Mouse (Mus musculus) ovary, postnatal 36 days (tissue): ENCODE results near the gene Heatr5a.

ENCODE experiments used
- DNase-seq: peaks from one replicate; pipeline ENCODE4 v3.0.0; 2022; ENCODE audit warnings: low spot score, mixed read lengths

Gene Heatr5a

DNA sequence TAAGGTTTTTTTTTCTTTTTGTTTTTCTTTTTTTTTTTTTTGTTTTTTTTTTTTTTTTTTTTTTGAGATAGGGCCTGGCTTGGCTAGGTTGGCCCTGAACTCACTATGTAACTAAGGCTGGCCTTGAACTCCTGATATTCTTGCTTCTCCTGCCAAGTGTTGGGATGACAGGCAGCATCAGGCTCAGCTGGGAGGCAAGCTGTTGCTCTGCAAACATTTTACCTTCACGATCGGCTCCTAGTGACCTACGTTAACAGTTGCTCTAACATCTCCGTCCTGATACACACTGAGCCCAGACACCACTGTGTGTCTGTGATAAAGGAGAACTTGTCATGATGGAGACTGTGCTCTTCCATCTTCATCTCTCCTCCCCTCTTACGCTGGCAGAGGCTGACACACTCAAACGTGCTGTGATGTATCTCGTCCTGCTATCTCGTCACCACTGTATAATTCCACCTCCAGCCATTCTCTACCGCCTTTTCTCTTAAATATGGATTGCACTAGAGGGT lies 87.8 kb downstream of the Heatr5a start:
- DNase-seq = no peak

DNA sequence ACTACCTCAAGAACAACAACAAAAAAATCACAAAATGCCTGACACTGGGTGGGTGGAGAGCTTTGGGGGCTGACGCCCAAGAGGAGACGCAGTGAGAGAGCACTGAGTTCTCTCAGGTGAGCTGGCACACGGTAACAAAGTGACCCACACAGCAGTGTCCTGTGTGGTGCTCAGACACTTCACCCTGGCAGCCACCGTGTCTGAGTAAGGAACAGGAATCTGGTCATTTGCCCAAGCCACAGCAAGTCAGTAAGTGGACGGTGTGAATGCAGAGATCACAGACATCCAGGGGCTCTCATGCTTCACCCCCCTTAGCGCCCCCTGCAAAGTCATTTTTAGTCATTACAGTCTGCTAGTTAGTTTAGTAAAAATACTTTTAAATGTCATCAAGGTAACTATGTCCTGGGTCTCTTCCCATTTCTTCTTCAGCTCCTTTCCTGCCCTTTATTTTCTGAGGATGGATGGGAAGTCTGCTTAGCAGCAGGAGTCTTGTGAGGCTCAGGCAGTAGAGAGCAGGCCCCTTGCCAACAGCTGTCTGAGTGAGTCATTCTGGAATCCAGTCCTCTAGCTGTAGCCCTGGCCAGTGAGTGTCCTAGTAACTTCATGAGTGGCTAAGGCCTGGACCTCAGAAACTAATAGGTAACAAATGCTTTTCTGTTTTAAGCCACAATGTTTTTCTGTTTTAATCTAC lies 88.4 kb downstream of the Heatr5a start:
- peak; percentile 63 for DNase-seq

DNA sequence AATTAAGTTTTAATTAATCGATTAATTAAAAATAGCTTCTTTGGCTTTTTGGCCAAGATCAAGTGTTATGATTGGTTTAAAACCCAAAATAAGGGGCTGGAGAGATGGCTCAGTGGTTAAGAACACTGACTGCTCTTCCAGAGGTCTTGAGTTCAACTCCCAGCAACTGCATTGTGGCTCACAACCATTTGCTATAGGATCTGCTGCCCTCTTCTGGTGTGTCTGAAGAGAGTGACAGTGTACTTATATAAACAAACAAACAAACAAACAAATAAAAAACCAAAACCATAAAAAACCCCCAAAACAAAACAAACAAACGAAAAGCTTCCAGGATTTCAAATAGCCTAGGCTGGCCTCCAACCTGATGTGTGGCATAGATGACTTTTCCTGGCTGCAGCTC lies 89.3 kb downstream of the Heatr5a start:
- DNase-seq = no peak

DNA sequence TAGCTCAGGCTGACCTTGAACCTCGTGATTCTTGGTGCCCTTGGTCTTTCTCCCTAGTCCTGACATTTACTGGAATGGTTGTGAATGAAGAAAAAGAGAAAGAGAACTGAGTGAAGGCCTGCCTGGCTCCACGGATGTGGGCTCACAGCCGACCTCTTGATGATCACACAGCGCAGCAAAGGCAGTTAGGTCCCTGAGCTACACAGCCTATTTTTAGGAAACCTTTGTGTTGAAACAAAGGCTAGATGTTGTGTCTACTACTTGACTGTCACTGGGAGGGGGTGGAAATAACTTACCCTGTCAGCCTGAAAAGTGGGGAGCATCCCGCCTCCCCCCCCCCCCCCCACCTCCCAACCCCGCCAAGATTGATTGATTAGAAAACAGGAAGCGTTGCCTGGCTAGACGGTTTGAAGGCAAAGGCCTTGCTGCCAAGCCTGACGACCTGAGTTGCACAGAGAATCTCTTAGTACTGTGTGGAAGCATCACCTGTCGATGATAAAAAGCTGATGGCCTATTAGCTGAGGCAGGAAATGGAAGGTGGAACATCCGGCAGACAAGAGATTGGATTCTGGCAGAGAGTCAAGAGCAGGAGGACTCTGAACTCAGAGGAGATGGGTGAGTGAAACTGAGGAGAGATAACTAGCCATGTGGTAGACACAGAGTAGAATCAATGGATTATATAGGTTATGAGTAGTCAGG lies 99.5 kb downstream of the Heatr5a start:
- no peak for DNase-seq

DNA sequence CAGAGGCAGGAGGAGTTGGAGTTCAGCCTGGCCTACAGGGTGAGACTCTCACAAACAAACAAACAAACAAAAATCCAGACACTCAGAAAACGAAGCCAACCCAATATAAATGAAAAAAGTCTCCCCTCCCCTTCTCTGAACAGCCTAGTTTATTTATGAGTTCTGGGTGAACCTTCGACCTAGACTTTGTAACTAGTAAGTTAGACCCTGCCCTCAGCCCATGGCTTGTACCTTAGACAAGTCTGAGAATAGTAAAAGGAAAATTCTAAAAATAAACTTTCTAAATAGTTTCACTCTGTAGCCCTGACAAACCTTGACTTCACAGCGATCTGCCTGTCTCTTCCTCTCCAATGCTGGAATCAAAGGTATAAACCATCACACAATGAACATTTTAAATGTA lies 101.6 kb downstream of the Heatr5a start:
- no peak for DNase-seq

DNA sequence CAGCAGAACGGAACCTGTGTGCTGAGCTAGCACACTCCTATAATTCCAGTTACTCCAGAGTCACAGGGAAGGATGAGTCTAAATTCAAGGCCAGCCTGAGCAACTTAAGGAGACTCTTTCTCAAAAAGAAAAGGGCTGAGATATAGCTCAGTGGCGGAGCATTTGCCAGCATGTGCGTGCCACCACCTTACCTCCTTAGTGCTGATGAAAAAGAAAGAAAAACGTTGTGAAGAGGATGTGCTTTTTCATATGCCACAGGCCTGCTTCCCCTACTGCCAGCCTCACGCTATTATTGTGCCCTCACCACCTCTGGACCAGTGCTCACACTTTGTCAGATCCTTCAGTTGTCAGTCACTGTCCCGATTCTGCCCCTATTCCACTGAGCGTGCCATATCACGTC lies 104.0 kb downstream of the Heatr5a start:
- no peak for DNase-seq

DNA sequence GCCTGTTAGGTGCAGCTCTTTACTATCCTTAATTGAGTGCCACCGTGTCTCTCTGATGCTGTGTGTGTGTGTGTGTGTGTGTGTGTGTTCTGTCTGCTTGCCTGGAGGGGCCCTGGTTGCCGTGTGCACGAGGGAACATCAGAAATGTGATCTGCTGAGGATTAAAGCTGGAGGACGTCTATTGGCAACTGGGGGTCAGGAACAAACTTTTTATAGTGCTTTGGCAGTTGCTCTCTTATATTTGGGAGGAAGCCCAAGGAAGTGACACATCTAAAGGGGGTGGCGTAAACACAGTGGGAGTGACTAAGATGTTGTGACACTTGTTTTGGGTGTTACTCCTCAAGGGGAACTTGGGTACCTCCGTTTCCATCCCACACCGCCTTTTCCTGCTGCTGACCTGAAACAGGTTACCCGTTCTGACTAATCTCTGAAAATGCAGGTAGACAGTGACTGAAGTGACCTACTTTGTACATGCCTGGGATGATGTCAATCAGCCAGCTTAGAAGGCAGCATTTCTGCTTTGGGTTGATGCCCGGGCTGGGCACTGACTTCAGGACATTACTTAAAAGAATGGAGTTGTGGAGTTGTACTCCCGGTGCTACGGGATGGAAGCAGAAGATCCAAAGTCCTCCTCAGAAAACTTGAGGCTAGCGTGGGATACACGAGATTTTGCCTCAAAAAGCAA lies 104.8 kb downstream of the Heatr5a start:
- DNase-seq = no peak

DNA sequence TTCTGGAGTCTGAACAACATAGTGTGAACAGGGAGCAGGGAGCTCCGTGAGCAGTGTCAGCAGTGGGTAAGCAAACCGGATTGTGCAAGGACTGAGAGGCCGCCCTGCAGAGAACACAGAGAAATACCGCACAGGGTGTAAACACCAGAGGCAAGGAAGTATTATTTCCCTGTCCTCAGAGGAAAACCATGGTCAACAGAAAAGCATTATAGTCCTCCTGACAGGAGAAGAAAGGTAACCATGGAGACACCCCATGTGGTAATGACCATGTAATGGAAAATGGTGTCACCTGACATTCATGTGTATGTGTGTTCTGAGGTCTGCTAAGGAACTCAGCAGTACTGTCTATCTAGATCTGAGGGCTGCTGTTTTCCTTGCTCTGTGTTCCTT lies 105.3 kb downstream of the Heatr5a start:
- DNase-seq = peak; percentile 23

DNA sequence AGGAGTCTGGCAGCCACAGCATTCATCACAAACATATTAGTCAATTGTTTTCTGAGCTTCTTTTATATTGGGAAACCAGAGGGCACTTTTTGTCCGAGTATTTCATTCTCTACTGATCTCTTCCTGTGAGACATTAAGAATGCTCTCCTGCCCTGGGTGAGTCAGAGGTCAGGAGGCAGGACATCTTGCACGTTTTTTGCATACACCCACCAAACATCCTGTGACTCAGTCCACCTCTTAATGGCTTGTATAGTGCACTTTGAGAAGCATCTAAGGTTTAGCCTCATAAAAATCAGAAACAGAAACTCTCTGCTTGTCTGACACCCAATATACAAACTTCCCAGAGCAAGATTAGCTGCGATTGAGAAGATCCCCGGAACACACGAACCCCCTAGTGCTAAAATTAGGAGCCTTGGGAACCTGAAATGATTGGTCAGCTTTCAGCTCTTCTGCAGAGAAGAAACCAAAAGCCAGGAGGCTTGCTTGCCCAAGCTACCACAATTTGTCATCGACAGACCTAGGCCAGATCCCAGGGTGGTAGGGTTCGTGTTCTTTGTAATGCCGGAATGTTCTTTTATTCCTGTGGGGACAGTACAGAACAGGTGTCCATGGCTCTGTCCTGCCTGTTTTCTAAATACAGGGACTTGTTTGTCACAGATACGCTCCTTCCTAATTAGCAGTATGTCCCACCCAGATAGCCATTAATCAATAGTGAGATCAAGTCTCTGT lies 105.9 kb downstream of the Heatr5a start:
- no peak for DNase-seq

DNA sequence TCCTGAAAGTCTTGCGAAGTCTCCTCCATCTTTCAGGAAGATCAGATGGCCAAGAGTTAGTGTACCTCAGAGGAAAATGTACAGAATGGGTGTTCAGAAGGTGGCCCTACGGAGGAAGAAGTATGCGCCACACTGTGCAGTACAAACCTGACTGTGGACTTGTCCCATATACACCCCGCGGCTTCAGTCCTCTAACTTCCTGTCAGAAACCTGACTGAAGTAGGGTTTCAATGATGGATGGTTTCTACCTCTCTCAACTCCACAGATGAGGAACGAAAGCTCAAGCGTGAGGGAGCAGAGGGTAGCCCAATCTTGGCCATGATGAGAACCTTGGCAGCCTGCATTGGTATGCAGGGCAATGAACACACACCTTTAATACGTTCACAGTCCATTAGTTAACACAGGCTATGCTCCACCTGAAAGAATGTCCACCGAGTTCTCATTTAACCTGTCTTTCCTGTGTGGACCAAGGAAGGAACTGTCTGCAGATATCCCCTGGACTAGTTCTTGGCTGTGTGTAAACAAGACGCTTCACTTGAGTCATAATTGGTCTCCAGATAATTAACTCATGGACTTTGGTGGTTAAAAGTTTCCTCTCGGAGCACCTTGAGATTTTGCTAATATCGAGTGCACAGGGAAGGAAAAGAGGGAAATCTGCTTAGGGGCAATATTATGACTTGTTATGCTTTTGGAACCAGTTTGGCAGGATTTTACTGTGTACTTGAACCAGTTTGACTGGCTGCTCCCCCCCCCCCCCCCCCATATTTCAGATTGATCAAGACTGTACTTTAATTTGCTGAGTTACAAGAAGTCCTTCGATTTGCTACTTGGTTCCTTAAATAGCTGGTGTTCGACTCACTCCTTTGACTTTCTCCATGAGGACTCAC lies 107.8 kb downstream of the Heatr5a start:
- DNase-seq = no peak

DNA sequence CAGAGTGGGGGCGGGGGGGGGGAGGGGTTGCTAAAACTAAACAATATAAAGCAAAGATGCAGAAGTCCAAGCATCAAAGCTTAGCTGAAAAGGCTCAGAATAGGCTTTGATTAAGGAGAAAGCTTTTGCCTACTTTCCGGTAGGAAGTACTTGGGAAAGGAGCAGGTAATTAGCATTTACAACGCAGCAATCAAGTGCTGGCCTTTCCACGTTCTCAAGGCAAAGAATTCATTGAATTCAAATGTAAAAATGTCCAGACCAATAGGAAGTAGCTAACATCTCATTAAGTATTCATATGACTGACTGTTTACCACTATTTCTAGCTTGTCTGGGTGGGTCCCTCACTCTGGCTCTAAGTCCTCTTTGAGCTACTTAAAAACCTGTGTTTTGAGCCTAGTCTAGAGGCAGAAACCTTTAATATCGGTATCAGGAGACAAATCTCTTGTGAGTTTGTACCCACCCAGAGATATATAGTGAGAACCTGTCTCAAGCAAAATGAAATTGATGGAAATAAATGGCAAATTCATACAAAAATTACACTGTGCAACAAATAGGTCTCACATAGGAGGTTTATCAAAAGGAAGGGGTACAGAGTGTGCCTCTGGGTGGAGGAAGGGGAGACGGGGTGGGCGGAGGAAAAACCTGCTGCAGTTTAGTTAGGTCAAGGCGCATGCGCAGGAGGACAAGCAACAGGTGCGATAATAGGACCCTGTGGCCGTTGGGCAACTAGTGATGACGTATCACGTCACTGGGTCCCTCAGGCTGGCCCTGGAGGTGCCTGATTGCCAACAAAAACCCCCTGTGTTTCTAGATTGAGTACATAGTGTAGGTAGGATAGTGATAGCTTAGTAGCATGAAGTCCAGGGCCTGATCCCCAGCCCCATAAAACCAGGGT lies 112.7 kb downstream of the Heatr5a start:
- no peak for DNase-seq

DNA sequence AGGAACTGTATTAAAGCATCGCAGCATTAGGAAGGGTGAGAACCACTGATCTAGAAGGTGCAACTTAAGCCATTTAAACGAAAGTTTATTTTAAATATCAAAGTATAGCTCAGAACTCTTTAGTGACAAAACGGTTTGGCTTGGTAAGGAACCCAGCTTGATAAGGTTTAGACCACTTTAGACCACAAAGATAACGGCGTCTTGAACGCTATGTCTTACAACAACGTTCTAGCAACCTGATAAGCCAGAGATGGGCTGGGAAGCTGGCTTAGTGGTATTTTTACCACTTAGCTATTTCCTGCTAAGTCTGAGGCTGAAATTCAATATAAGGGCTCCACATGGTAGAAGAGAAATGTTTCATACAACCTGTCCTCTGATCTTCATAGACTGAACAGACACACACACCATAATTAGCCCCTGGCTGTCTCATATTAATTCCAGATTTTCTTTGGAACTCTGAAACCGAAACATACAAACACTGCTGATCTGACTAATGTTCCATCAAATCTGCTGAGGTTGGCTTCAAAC lies 114.3 kb downstream of the Heatr5a start:
- DNase-seq = no peak

DNA sequence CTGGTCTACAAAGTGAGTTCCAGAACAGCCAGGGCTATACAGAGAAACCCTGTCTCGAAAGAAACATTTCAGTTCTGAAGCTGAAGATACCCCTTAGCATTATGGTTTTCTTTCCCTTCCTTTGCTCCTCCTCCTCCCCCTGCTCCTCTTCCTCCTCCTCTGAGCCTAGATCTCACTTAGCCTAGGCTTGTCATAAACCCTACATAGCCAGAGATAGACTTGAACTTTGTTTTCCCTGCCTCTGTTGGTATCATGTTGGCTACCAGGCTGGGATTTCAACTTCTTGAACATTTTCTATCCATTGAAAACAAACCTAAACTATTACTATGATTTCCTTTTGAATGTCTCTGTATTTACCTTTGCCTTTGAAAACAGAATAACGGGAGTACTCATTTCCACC lies 115.2 kb downstream of the Heatr5a start:
- no peak for DNase-seq

DNA sequence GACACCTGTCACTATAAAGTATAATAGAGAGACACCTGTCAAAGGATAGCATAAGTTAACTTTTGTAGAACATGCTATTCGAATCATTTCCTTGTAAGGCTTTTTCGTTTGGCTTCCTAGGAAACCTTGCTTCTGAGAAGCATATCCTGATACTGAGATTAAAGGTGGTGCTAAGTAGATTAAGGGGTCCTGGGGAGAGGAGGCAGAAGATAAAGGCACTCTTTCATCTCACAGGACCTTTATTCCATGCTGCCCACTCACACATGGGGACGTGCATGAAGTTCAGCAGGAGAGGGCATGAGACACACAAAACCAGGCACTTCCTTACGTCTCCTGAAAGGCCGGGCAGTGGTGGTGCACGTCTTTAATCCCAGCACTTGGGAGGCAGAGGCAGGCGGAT lies 115.7 kb downstream of the Heatr5a start:
- DNase-seq = no peak

DNA sequence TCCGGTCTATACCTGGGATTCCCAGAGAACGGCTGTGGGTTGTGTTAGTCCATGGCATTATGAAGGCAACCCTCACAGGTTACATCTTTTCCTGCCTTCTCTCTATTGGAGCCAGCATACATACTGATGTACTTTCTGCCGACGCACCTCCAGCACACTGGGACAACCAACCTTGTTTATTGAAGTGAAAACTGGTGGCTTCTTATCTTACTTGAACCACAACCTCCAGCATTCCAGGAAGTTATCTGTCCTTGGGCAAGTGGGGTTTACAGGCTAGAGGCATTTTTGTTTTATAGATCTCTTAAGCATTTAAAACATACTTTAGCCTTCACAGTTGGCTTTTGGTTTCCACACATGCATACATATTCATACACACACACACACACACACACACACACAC lies 119.5 kb downstream of the Heatr5a start:
- DNase-seq = no peak

DNA sequence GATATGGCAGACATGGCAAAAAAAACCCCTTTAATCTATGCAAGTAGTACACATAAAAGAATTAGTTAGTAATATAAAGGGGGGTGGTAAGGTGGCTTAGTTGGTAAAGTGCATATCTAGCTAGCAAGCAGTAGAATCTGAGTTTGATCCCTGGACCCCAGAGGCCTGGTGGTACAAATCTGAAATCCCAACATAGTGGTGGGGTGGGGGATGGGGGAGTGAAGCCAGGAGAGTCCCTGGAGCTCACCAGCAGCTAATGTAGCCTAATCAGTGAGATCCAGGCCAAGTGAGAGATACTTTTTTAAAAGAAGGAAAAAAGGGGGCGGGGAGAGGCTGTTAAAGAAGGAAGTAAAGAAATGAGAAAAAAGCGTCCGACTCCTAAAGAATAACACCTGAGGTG lies 120.0 kb downstream of the Heatr5a start:
- no peak for DNase-seq

DNA sequence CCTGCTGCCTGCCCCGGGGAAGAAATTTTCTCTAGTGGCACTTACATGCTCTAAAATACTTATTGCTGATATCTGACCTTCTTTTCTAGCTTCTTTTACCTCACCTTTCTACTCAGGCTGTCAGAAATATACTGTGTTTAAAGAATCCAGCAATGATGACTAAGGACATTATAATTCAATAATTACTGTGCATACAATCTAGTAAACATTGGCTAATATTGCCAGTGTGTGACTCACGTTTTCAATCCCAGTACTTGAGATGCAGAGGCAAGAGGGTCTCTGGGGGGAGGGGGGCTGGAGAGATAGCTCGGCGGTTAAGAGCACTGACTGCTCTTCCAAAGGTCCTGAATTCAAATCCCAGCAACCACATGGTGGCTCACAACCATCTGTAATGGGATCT lies 120.8 kb downstream of the Heatr5a start:
- no peak for DNase-seq

DNA sequence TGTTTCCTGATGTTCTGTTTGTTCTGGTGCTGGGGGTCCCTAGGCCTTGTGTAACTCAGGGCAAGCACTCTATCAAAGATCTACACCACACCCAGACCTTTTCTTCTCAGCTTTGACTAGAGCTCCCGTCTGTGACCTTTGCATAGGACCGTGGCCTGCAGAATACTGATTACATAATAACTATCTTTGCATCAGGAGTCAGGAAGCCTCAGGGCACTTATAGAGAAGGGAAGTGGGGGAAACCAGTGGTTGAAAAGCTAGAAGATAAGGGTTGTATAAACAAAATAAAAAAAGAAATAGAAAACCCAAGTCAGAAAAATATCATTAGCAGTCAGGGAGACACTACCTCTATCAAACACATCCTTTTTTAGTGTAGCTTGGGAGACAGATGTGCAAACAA lies 121.2 kb downstream of the Heatr5a start:
- no peak for DNase-seq

DNA sequence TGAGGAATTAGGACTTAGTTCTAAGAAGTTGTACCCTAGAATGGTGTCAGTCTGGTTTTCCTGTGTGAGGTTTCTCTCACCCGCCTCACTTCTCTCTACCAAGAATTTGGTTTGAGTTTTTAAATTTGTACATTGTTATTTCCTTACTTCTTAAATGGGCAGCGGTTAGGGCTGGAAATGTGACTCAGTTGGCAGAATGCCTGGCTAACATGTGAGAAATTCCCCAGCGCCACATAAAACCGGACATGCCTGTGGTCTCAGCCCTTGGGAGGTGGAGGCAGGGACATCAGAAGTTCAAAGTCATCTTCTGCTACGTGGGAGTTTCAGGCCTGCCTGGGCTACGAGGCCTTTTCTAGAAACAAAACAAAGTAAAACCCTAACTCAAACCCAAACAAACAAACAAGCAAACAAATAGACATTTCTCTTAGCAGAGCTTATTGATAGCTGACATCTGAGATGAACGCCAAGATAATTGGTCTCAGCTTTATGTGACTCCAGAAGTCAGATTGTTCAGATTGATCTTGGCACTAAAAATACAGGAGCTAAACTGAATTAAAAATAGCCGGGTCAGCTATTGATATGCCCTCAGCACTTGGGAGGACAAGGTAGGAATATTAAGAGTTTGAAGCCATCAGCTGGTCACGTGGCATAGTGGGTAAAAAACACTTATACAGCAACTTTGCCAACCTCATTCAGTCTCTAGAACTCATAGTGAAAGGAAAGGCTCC lies 123.0 kb downstream of the Heatr5a start:
- no peak for DNase-seq

DNA sequence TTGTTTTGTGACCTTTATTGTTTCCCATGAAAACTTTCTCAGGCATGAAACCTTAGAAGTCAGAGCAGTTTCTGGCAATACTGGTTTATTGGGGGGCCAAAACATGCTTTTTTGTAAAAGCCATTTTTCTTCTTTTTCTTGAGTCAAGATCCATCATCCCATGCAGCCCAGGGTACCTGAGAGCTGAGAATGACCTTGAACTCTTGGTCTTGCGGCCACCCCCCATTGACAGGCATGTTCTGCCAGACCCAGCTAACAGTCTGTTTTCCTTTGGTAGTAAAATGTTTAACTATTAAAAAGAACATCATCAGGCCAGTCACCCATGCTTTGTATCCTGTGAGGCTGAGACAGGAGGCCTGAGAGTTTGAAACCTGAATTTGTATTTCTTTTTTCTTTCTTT lies 125.9 kb downstream of the Heatr5a start:
- DNase-seq = no peak
